Mouse (Mus musculus): ENCODE data around the gene Zbtb5. TPM values are rescaled to one million over a fixed set of nuclear protein-coding genes. Genes with fewer than 3 reads are reported as not detected.
A peak's percentile ranks its signal among the peaks of the same experiment; 100 is the strongest.
"Not testable (repeated sequence)": the region's sequence is repeated elsewhere in the genome, so short reads cannot be mapped to it uniquely, and the experiment has no call there.

The Zbtb5 gene
- total RNA-seq, 2 experiments from 2014 or later, result 10.1 to 11.6 TPM

DNA sequence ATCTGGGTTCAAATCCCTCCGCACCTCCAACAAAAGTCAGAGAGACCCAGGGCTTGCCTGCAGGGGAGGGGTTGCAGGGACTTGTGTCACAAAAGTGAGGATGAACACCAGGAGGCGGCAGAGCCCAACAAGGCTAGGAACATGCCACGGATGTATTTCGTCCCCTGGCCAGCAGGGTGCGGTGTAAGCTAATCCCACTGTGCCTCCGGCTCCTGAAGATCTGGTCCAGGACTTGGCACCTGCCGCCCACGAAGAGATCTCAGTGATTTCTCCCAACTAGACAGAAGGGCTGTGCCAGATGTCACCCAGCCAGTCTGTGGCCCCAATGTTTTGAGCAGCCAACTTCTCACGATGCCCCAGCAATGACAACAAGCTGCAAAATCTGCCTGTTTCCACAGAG is 38.8 kb downstream of the Zbtb5 start:
- DNase-seq (ENCODE audit: low spot score in 2 of 2), result peak; percentile 66 to 81

DNA sequence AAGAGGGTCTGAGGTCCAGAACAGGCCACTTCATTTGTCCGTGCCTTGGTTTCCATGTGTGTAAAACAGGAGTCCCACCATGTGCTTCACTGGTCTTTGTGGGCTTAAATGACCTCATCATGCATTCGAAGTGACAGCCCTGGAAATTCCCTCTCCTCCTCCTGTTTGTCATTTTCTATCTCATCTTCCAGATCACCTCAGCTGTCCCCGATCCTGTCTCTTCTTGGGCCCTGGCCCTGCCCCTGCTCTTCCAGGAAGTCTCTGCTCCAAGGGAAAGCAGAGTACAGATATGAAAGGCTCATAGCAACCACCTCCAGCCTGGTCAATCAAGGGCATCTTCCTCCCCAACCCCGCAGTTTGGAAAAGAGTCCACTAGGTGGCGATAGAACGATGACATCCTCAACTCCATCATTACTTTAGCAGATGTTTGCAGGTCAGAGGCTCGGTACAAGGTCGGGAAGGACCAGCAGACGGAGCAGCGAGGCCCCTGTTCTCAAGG is 41.6 kb downstream of the Zbtb5 start:
- DNase-seq (ENCODE audit: low spot score in 2 of 2), result peak in 1 of 2 experiments; percentile 51

DNA sequence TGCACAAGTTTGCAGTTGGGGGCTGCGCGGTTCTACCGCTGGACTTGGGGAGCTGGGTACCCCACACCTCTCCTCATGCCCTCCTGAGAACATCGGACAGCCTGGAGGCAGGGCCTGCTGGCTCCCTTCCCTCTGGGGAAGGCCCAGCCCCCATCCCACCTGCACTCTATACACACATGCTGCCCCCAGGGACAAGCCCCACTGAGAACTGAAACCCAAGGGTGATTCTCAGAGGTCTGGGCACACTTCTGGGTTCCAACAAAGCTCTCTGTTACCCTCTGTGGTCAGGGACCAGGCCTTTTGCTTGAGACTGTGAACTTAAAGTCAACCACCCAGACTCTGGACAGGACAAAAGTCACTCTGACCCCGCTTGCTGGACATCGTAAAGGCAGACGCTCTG is 42.2 kb downstream of the Zbtb5 start:
- no peak for DNase-seq (ENCODE audit: low spot score in 2 of 2)

DNA sequence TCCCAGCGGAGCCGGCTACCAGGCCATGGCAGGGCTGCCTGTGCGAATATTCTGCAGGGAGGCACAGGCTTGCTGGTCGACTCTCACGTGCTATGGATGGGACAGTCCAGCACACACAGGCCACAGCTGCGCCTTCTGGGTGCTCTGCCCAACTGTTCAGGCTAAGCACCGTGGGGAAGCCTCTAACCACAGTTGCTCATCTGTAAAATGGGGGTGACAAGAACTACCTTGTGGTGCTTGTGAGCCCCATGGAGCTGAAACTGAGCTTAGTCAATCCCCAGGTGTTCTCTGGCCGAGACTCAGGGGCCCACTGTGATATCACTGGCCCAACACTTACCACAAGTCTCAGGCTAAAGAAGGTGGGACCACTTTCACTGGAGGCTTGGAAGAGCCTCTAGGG is 44.8 kb downstream of the Zbtb5 start:
- DNase-seq (ENCODE audit: low spot score in 2 of 2), result no peak

DNA sequence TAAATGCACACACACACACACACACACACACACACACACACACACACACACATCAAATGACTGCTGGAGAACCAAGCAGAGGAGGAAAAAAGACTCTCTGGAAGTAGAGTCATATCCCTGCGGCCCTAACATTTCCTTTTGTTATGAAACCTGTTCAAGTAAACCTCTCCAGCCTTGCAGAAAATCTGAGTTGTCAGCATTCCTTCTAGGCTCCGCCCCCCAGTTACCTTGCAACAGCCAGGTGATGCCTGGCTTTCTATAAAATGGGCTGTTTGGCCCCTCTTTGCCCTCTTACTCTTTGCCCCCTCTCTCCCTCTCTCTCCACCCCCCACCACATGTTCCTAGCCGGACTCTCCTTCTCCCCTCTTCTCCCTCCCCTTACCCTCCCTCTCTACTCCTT is 46.5 kb downstream of the Zbtb5 start:
- DNase-seq (ENCODE audit: low spot score in 2 of 2), result no peak

DNA sequence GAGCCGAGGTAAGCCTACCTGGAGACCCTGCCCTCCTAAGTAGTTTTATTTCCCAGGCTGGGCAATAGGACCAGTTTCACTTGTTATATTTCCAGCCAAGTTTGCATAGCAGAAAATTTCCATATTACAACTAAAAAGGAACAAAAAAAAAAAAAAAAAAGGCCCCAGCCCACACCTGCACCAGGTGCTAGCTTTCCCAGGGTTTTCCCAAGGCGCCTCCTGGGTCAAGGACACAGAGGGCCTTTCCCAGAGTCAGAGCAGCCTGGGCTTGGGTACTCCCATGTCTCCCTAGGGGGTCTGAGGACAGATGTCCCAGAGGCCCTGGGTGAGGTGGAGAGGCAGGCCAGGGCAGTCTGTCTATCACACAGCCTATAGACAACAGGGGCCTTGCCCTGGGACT is 47.0 kb downstream of the Zbtb5 start:
- no peak for DNase-seq (ENCODE audit: low spot score in 2 of 2)

DNA sequence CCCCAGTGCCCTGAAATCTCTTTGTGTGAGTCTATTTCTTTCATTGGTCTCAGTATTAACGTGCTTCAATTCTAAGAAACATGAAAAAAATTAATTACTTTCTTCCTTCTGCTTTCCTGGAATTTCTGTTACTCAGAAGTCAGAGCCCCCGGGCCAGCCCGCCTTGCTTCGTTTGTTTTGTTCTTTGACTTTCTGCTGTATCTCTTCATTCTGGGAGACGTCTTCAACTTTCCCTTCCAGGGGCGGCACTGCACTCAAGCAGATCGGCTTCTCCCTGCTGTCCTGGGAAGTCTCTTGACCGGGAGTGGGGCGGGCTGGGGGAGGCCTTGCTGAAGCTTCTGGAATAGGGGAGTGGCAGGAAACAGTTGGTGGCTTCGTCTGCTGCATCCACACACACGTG is 49.1 kb downstream of the Zbtb5 start:
- no peak for DNase-seq (ENCODE audit: low spot score in 2 of 2)

DNA sequence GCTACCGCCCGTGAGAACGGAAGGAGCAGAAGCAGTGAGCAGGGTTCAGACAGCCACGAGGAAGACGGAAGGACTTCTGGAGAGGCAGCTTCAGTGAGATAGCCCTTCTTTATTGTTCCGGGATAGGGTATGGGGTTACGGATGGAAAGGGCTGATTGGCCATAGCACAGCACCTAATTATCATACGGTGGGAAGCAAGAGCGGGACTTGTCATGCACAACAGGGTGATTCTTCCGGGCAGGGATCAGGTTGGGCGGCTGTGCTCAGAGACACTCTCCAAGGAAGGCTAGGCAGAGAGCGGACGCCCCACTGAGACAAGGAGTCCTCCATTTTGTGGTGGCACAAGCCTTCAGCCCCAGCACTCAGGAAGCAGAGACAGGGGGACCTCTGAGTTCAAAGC is 53.0 kb downstream of the Zbtb5 start:
- DNase-seq (ENCODE audit: low spot score in 2 of 2), result no peak

DNA sequence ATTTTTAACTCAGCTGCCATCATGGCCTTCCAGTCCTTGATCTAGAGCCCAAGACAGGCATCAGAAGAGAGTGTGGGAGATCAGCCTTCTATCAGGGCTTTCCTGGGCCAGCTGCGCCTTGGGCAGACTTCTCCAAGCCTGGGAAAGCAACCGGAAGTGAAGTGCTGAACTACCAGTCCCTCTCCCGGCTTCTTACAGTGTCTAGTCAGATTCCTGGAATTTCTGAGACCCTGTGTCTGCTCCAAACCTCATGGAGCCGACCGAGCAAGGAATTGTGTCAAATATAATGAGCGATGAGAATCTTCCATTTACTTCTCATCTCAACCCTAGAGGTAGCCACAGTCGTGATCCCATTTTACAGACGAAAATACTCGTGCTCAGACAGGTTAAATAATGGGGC is 53.4 kb downstream of the Zbtb5 start:
- DNase-seq (ENCODE audit: low spot score in 2 of 2), result no peak

DNA sequence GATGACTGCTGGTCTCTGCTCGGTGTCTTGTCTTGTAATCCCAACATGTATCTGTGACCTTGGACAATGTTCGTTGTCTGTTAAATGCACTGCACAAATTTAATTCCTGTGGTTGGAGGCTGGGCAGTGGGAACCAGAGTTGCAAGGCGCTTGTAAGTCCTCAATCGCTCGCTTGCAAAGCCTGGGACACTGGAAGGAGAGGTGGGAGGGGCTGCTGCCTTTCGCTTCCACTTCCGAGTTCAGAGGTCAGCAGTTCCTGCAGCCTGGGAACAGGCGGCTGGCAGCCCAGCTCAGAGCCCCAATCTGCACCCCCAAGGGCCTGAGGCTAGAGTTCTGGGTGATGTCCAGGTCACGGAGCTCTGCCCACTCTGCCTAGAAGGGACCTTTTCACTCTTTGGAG is 59.2 kb downstream of the Zbtb5 start:
- no peak for DNase-seq (ENCODE audit: low spot score in 2 of 2)

DNA sequence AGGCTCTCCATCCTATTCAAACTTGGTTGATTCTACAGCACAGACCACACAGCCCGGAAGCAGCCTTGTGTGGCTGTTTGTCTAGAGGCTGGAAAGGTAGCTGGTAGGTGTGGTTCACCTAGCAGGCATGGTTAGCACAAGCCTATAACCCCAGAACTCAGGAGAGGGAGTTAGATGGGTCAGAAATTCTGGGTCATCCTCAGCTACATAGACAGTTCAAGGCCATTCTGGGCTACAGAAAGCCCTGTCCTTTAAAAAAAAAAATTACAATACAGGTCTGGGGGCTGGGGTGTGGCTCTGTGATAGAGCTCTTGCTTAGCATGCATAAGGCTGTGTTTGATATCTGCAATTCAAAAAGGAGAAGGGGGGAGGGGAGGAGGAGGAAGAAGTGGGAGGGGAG is 63.9 kb downstream of the Zbtb5 start:
- no peak for DNase-seq (ENCODE audit: low spot score in 2 of 2)

DNA sequence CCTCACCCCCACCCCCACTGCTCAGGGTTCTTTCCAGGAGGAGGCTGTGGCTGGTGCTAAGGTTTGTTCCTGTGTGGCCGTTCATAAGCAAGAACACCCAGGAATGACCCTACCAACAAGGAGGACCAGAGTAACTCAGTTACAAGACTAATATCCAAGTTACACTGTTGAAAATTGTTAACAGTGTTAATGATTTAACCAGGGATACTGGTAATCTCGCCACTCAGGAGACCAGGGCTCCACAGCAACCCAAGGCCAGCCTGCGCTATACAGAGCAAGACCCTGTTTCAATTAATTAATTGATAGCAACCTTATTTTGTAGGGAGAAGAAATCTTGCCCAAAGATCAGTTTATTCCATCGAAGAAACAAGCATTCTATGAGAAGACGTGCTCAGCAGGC is 64.7 kb downstream of the Zbtb5 start:
- DNase-seq (ENCODE audit: low spot score in 2 of 2), result no peak

DNA sequence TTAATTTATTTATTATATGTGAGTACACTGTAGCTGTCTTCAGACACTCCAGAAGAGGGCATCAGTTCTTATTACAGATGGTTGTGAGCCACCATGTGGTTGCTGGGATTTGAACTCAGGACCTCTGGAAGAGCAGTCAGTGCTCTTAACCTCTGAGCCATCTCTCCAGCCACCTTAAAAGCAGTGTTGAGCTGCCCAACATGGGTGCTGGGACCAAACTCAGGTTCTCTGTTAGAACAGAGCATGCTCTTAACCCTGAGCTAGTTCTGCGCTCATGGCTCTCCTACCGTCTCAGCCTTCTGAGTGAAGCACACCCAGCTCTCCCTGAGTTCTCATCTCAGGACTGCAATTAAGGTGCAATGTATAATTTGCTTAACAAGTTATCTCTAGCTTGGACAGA is 66.1 kb downstream of the Zbtb5 start:
- DNase-seq (ENCODE audit: low spot score in 2 of 2), result not testable (repeated sequence)

DNA sequence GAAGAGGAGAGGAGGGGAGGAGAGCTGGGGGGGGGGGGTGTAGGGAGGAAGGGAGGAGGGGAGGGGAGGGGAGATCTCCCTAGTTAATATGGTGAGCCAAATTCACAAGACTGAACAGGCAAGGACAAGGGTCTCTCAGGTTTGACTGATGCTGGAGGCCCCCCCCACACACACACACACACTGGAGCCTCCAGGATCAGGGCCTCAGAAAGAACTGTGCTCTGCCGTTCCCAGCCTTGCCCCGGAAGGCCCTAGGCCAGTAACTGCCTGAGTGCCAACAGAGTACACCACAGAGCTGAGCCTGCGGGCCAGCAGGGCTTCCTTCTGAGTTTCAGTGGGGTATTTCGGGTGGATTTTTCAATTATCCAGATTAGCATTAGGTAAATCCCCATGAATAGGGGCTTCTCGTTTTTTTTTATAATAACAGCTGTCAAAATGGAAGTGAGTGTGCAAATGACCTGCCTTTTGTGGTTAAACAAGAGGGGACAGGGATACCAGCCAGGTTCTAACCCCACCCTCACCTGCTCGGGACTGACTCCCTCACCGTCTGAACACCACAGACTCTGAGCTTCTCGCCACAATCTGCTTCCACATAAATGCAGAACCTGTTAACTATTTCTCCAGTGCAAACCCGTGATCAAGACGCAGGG is 67.7 kb downstream of the Zbtb5 start:
- DNase-seq (ENCODE audit: low spot score in 2 of 2), result no peak

DNA sequence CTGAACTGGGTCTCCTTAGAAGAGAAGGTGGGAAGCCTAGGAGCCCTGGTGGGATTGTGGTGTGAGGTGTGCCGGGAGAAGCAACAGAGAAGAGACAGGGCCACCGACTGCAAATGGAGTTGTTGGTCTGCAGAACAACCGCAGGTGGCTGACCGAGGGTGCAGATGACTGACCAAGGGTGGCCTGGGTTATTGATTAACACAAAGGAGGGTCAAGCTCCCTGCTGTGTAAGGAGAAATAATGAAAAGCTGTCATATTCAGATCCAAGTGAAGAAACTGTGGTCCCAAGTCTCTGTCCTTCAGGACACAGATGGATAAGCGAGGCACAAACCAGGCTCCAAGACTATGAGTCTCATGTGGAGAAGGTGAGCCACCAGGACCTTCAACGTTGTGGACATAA is 68.7 kb downstream of the Zbtb5 start:
- no peak for DNase-seq (ENCODE audit: low spot score in 2 of 2)

DNA sequence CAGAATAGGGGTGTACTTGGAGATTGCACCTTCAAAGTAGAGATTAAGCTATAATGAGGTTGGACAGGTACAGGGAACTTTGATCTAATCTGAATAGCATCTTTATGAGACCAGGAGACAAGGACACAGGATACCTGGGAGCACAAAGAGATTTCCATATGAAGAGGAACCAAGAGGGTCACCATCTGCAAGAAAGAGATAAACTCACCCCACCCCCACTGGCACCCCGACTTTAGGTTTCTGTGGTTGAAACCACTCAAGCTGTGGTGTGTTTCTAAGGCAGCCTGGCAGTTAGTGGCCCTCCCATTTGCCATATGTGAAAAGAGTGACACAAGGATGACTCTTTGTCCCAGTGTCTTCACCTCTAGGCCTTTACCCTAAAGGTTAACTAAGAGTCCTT is 70.0 kb downstream of the Zbtb5 start:
- no peak for DNase-seq (ENCODE audit: low spot score in 2 of 2)

Other genes with a start within 250 kb of the Zbtb5 start
- 10 to 100 TPM; 20.2 to 22.8 TPM for gene Grhpr, start 31.0 kb downstream of the Zbtb5 start, total RNA-seq (2021)
- 10 to 100 TPM; 11.4 to 11.7 TPM for gene Polr1e, start 6.2 kb upstream of the Zbtb5 start, total RNA-seq (2021)
- 10 to 100 TPM; 16.0 to 16.8 TPM for gene Fbxo10, start 72.2 kb upstream of the Zbtb5 start, total RNA-seq (2021)
- gene Tomm5, start 95.7 kb upstream of the Zbtb5 start, total RNA-seq (2021), result 10 to 100 TPM; 75.9 to 78.1 TPM
- gene Frmpd1, start 172.5 kb upstream of the Zbtb5 start, total RNA-seq (2021), result 1 to 10 TPM; 7.5 to 7.8 TPM

All from gastrocnemius, postnatal 4 days (tissue).